Mouse (Mus musculus) stomach, embryonic 16.5 days (tissue): ENCODE data around the gene Cdk11b. TPM values are rescaled to one million over a fixed set of nuclear protein-coding genes. Genes with fewer than 3 reads are reported as not detected.
"Not testable (repeated sequence)": the region's sequence is repeated elsewhere in the genome, so short reads cannot be mapped to it uniquely, and the experiment has no call there.

Experiments used
- ATAC-seq: fragments of 200-750 bp; cut with Nextera tagmentation; 2 replicates; pipeline ENCODE4 v1.8.0; 2017; ENCODE audit warnings: moderate number of reproducible peaks, moderate TSS enrichment; ENCODE audit not compliant: insufficient read depth, low FRiP score
- H3K27ac ChIP-seq: fragments of 300-500 bp; sonication (generic); 2 replicates; pipeline ENCODE4 v1.5.1; 2014; ENCODE audit warnings: low read length
- H3K27me3 ChIP-seq: fragments of 300-500 bp; sonication (generic); 2 replicates; pipeline ENCODE4 v1.6.1; 2014; ENCODE audit warnings: low read length, control low read depth, mixed read lengths; ENCODE audit not compliant: control insufficient read depth, insufficient read depth
- H3K36me3 ChIP-seq: fragments of 300-500 bp; sonication (generic); 2 replicates; pipeline ENCODE4 v1.6.1; 2014; ENCODE audit warnings: low read length; ENCODE audit not compliant: control insufficient read depth, insufficient read depth
- H3K4me1 ChIP-seq: fragments of 300-500 bp; sonication (generic); 2 replicates; pipeline ENCODE4 v1.6.1; 2014; ENCODE audit warnings: low read length, control low read depth, mixed read lengths; ENCODE audit not compliant: control insufficient read depth, insufficient read depth
- H3K4me2 ChIP-seq: fragments of 300-500 bp; sonication (generic); 2 replicates; pipeline ENCODE4 v1.6.1; 2014; ENCODE audit warnings: low read depth, low read length, mixed read lengths
- H3K4me3 ChIP-seq: fragments of 300-500 bp; sonication (generic); replicated peaks from 2 replicates; pipeline ENCODE4 v1.5.1; 2014; ENCODE audit warnings: mild to moderate bottlenecking, low read length
- H3K9ac ChIP-seq: fragments of 300-500 bp; sonication (generic); 2 replicates; pipeline ENCODE4 v1.6.1; 2014; ENCODE audit warnings: low read length
- H3K9me3 ChIP-seq: fragments of 300-500 bp; sonication (generic); replicated peaks from 2 replicates; pipeline ENCODE4 v1.6.1; 2016; ENCODE audit warnings: low read length, control low read depth; ENCODE audit not compliant: control insufficient read depth
- WGBS: fragments of 180-500 bp; shearing (Covaris S2); extraction: QIAGEN DNeasy Blood & Tissue Kit; methylation state at CpG from one replicate; pipeline ENCODE4 v1.1.7; 2014; 5-methylcytosine and 5-hydroxymethylcytosine counted together
- polyA plus RNA-seq: library from polyadenylated mRNA; unstranded; fragments of >200 nt; fragmentation: Nextera tagmentation; extraction: Ambion mirVana; gene quantifications from 2 replicates; pipeline ENCODE4 v1.2.1, GENCODE M21; 2015

The Cdk11b gene
- polyA plus RNA-seq, 1 experiment from 2014 or later, result 55.7 TPM

DNA sequence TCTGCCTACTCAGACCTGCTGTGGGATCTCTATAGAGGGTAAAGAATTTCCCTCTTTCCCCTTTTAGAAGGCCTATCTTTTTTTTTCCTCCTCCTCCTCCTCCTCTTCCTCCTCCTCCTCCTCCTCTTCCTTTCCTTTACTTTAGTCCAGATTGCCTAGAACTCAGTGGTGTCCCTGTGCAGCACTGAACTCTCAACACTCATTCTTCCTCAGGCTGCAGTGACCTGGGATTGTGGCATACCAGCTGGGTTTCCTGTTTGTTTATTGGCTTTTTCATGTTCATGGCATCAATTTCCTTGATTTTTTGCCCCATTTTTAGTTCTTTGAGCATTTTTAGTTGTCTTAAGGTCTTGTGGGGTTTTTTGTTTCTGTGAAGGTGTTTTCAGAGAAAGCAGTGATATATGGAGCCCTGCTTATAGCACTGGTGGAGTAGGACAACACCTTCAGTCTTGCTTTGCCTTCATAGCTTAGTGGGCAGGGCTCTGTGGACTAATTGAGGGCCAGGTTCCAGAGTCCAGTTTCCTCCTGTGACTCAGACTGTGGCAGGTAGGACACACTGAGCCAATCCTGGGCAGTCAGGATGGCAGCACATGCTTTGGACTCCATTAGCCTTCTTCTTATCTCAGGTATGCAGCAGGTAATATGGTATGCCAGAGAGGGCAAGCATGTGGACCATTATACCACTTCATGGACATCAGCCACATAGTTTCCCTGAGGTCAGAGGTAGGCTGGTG is 11.3 kb downstream of the Cdk11b start:
- no peak overlapping the region for H3K4me2 ChIP-seq
- H3K4me3 ChIP-seq, result no peak overlapping the region
- H3K9me3 ChIP-seq, result no peaks in the 10 kb centered on the region
- no peak overlapping the region for H3K9ac ChIP-seq
- no peaks in the 10 kb centered on the region for H3K4me1 ChIP-seq
- H3K27me3 ChIP-seq, result no peaks in the 10 kb centered on the region
- H3K36me3 ChIP-seq, result peaks cover 20% of the 10 kb centered on the region
- no peak overlapping the region for H3K27ac ChIP-seq
- peak; percentile 82 for ATAC-seq

DNA sequence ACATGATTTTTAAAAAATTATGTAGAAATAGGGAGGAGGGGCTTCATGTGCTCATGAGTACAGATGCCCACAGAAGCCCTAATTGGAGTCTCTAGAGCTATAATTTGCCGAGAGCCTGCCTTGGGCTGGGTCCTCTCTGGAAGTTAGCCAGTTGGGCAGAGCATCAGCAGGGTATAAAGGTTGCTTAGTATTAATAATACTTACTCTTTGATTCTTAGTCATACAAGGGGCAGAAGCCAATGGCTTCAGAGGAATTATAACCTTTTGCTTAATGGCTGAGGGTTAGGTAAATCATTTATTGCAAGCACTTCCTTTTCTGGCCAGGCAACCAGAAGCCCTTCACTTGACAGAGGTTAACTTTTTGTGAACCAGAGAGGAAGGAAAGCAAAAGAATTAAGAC is 18.9 kb downstream of the Cdk11b start:
- Histone ChIP-seq H3K36me3 (peaks cover 29% of the 10 kb centered on the region), H3K9ac (no peak overlapping the region), H3K4me1 (no peaks in the 10 kb centered on the region), H3K27me3 (no peaks in the 10 kb centered on the region), H3K9me3 (no peaks in the 10 kb centered on the region), H3K4me3 (no peak overlapping the region), H3K4me2 (no peak overlapping the region), H3K27ac (no peak overlapping the region)
- ATAC-seq, result no peak
- 76% methylated on average over 1 of the region's 1 CpGs for WGBS

DNA sequence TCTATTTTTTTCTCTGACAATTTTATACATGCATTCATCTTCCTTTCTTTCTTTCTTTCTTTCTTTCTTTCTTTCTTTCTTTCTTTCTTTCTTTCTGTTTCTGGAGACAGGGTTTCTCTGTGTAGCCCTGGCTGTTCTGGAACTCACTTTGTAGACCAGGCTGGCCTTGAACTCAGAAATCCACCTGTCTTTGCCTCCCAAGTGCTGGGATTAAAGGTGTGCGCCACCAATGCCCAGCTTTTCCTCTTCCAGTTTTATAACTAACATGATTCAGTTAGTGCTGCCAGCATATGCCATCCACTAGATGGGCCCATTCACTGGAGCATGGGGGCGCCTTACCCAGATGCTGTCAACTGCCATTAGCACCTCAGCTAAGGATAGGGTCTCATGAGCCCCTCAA is 20.7 kb downstream of the Cdk11b start, which contains the start of gene Gm10563:
Gene Gm10563, minus strand, starts transcription at position 101 of the 400 bp plus-strand sequence.
- not testable (repeated sequence) for H3K27ac ChIP-seq, H3K4me3 ChIP-seq, H3K27me3 ChIP-seq, H3K4me1 ChIP-seq, H3K9me3 ChIP-seq, ATAC-seq, H3K9ac ChIP-seq, H3K4me2 ChIP-seq
- peaks cover 40% of the 10 kb centered on the region for H3K36me3 ChIP-seq
- 95% methylated on average over 2 of the region's 2 CpGs for WGBS

DNA sequence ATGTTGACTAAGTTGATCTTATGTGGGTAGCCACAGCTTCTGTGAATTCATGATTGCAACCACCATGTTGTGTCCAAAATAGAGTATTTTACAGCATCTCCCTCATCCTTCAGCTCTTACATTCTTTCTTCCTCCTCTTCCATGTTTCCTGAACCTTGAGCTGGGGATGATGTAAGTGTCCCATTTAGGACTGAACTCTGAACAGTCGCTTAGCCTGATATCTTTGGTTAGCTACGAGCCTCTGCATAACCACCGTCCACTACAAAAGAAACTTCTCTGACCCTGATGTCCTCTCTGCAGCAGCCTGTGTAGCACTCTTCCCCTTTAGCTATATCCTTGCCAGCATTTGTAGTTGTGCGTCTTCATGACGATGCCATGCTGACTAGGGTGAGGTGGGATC is 21.1 kb downstream of the Cdk11b start:
- Histone ChIP-seq H3K9ac (no peak overlapping the region), H3K4me3 (no peak overlapping the region), H3K36me3 (peaks cover 39% of the 10 kb centered on the region), H3K27me3 (no peaks in the 10 kb centered on the region), H3K27ac (no peak overlapping the region), H3K9me3 (no peaks in the 10 kb centered on the region), H3K4me1 (no peaks in the 10 kb centered on the region), H3K4me2 (no peak overlapping the region)
- WGBS, result 95% methylated on average over 5 of the region's 5 CpGs
- ATAC-seq, result no peak

DNA sequence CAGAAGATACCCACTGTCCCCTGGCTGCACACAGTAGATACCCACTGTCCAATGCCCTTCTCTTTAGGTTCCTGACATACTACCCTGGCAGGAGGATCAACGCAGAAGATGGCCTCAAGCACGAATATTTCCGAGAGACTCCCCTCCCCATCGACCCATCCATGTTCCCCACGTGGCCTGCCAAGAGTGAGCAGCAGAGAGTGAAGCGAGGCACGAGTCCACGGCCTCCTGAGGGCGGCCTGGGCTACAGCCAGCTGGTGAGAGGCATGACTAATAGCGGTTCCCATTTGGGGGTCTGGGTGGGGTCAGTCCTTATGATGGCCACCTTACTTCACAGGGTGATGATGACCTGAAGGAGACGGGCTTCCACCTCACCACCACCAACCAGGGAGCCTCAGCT is 24.7 kb downstream of the Cdk11b start:
- 89% methylated on average over 11 of the region's 11 CpGs for WGBS
- H3K27me3 ChIP-seq, result peaks cover 3% of the 10 kb centered on the region; the same call in 1 of the 2 replicates
- H3K27ac ChIP-seq, result no peak overlapping the region
- ATAC-seq, result no peak
- H3K4me1 ChIP-seq, result peaks cover 28% of the 10 kb centered on the region
- no peak overlapping the region for H3K4me3 ChIP-seq
- H3K36me3 ChIP-seq, result peaks cover 26% of the 10 kb centered on the region
- no peaks in the 10 kb centered on the region for H3K9me3 ChIP-seq
- no peak overlapping the region for H3K4me2 ChIP-seq
- H3K9ac ChIP-seq, result no peak overlapping the region

DNA sequence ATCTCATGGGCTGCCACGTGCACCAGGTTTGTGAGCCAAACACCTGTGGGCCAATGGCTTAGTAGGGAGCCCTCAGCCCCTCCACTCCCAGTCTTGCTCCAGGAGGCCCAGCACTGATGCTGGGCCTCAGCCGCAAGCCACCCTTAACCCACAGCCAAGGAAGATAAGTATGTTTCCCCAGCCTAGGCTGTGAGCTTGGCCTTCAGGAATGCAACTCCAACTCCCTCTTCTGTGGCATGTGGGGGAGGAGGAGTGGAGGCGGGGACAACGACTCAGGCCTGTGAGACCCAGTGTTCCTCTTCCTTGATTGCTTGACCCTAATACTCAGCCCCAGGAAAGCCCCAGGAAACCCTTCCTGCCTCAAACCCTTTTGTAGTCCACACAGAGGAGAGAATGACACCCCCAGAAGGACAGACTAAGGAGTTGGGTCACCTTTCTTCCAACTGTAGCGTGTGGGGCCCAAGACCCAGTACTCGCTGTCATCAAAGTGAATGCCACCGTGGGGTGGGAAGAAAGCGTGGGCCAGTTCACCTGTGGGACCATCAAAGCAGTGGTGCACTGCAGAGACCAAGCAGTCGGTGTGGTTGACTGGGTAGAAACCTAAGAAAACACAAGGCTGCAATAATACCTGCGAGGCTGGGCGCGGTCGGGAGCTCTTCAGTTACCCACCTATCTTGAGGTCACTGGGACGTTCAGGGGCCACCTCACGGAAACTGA is 27.1 kb downstream of the Cdk11b start:
- peak overlapping the region; percentile 17 for H3K9ac ChIP-seq
- H3K27me3 ChIP-seq, result peaks cover 3% of the 10 kb centered on the region; the same call in 1 of the 2 replicates
- peaks cover 38% of the 10 kb centered on the region for H3K4me1 ChIP-seq
- no peak overlapping the region; the same call in 1 of the 2 replicates for H3K4me3 ChIP-seq
- H3K9me3 ChIP-seq, result no peaks in the 10 kb centered on the region
- H3K27ac ChIP-seq, result peak overlapping the region; percentile 79
- peak; percentile 57 for ATAC-seq
- peak overlapping the region; percentile 86 for H3K4me2 ChIP-seq
- WGBS, result 49% methylated on average over 15 of the region's 15 CpGs
- H3K36me3 ChIP-seq, result peaks cover 22% of the 10 kb centered on the region

DNA sequence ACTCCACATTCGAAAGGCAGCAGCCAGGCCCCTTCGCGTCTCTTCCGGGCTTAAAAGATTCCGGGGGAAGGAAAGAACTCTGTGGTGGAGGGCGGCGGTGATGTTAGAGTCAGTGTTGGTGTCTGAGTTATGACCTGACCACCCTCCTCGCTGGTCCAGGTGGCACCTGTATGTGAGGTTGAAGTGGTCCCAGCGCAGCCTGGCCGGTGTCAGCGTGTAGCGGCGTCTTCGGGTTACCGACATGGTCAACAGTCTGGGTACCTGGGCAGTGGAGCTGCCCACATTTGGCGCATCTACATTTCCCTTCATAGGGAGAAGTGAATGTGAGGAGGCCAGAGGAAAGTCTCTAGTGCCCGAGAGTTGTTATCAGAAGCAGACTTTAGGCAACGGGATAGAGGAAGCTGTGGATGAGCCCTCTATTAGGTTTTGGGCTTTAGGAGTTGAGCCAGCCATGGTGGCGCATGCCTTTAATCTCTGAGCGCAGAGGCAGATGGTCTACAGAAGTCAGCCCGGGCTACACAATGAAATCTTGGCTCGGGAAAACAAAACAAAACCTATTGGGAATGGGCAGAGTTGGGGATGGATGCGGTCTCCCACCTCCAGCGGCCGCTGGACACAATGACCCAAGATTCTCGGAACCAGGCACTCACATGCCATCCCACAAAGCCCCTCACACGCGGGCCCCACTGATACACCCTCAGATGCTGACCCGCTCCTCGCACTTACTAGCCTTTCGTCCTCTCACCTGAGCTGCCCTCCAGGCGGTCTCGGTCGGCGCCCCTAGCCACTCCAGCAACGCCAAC is 27.8 kb downstream of the Cdk11b start:
- H3K27me3 ChIP-seq, result peaks cover 3% of the 10 kb centered on the region; the same call in 1 of the 2 replicates

DNA sequence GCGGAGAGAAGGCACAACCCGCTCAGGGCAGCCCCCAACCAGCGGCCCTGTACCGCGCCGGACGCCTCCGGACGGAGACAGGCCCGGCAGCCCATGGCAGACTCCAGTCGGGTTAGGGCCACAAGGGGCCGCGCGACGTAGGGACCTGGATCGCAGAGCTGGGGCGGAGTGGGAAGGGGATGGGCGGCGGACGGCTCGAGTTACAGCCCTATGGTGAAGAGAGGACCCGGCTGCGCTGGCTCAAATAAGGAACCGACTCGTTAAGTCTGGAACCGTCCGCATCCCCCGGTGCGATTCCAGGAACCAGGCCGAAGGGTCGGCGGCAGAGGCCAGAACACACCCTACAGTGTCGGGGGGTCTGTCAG is 28.4 kb downstream of the Cdk11b start, which contains the start of gene Mmp23:
Gene Mmp23, minus strand, starts transcription at position 299 of the 365 bp plus-strand sequence.
- under 1% methylated on average over 33 of the region's 33 CpGs for WGBS
- peak within 1 kb of the TSS; percentile 56 for H3K4me3 ChIP-seq
- H3K27ac ChIP-seq, result peak within 1 kb of the TSS; percentile 86
- H3K9ac ChIP-seq, result peak within 1 kb of the TSS; percentile 77
- peaks cover 38% of the 10 kb centered on the region for H3K4me1 ChIP-seq
- H3K4me2 ChIP-seq, result peak within 1 kb of the TSS; percentile 86
- H3K36me3 ChIP-seq, result peaks cover 22% of the 10 kb centered on the region
- H3K9me3 ChIP-seq, result no peaks in the 10 kb centered on the region
- peak; percentile 42; the same call in 1 of the 2 replicates for ATAC-seq
- peaks cover 3% of the 10 kb centered on the region; the same call in 1 of the 2 replicates for H3K27me3 ChIP-seq

More for the DNA sequence above, 27.8 kb downstream of the Cdk11b start:
- H3K9me3 ChIP-seq, result no peaks in the 10 kb centered on the region
- peaks cover 38% of the 10 kb centered on the region for H3K4me1 ChIP-seq
- peak overlapping the region; percentile 86 for H3K4me2 ChIP-seq
- H3K9ac ChIP-seq, result peak overlapping the region; percentile 77
- H3K27ac ChIP-seq, result peak overlapping the region; percentile 79
- 21% methylated on average over 36 of the region's 36 CpGs for WGBS
- H3K36me3 ChIP-seq, result peaks cover 22% of the 10 kb centered on the region
- no peak for ATAC-seq
- peak overlapping the region; percentile 56 for H3K4me3 ChIP-seq
